Mouse (Mus musculus) small intestine, adult 2 months (tissue): Measurements from ENCODE around the gene Rad21l. TPM values are rescaled to one million over a fixed set of nuclear protein-coding genes. Genes with fewer than 3 reads are reported as not detected.

Source experiments
- H3K27ac ChIP-seq: fragments of 200-500 bp; 2 replicates; pipeline ENCODE4 v1.5.1; 2012; ENCODE audit warnings: low read depth, low read length, control low read depth, inconsistent platforms; ENCODE audit not compliant: insufficient read depth
- H3K27me3 ChIP-seq: fragments of 200-500 bp; 2 replicates; pipeline ENCODE4 v1.6.1; 2012; ENCODE audit warnings: mild to moderate bottlenecking, moderate library complexity, low read length, inconsistent platforms; ENCODE audit not compliant: control insufficient read depth, insufficient read depth
- H3K36me3 ChIP-seq: fragments of 200-500 bp; 2 replicates; pipeline ENCODE4 v1.6.1; 2012; ENCODE audit warnings: mild to moderate bottlenecking, low read length, control low read depth, inconsistent platforms; ENCODE audit not compliant: control insufficient read depth, insufficient read depth
- H3K4me1 ChIP-seq: fragments of 200-500 bp; 2 replicates; pipeline ENCODE4 v1.6.1; 2012; ENCODE audit warnings: low read length, inconsistent platforms, mixed read lengths; ENCODE audit not compliant: control insufficient read depth, insufficient read depth, insufficient read length
- H3K4me3 ChIP-seq: fragments of 200-500 bp; 2 replicates; pipeline ENCODE4 v1.5.1; 2012; ENCODE audit warnings: low read depth, mild to moderate bottlenecking, control low read depth, inconsistent platforms, low read length, moderate library complexity
- CTCF ChIP-seq: fragments of 200-500 bp; IDR thresholded peaks from 2 replicates; pipeline ENCODE4 v1.5.1; 2012; ENCODE audit warnings: low read depth, mild to moderate bottlenecking, control low read depth, inconsistent platforms, low read length, moderate library complexity, mixed read lengths; ENCODE audit not compliant: insufficient replicate concordance, insufficient read length; ENCODE audit errors: extremely low read depth
- POLR2A ChIP-seq: fragments of 200-500 bp; IDR thresholded peaks from 2 replicates; pipeline ENCODE4 v1.6.1; 2012; ENCODE audit warnings: low read depth, mild to moderate bottlenecking, control low read depth, inconsistent platforms, low read length, moderate library complexity
- WGBS: fragments of 180-500 bp; shearing (Covaris S2); methylation state at CpG from one replicate; pipeline ENCODE4 v1.1.7; 2018; 5-methylcytosine and 5-hydroxymethylcytosine counted together
- polyA plus RNA-seq: library from polyadenylated mRNA; depleted of rRNA; stranded (reverse); fragments of >200 nt; gene quantifications from 2 replicates; pipeline ENCODE4 v1.2.3, GENCODE M21; 2012; rRNA removed

Rad21l gene
- polyA plus RNA-seq, result not detected in 2 replicates

GRCm38 (mm10) chr2:151668433-151668832 is at the start of gene Rad21l:
Rad21l (minus strand) TSS chr2:151668533.
- Histone ChIP-seq H3K27ac (no peak within 1 kb of the TSS), H3K4me1 (peaks cover 5% of the 10 kb centered on the region), H3K4me3 (no peak within 1 kb of the TSS), H3K27me3 (no peaks in the 10 kb centered on the region), H3K36me3 (no peaks in the 10 kb centered on the region)
- TF ChIP-seq CTCF, result no peak
- TF ChIP-seq POLR2A, result no peak
- 68% methylated on average over 3 of the region's 3 CpGs for WGBS

GRCm38 (mm10) chr2:151716318-151717055 is 48.2 kb upstream of the Rad21l start:
- Histone ChIP-seq H3K4me3 (no peak overlapping the region), H3K4me1 (no peaks in the 10 kb centered on the region), H3K36me3 (peaks cover 51% of the 10 kb centered on the region), H3K27me3 (no peaks in the 10 kb centered on the region), H3K27ac (no peak overlapping the region)
- 82% methylated on average over 2 of the region's 2 CpGs for WGBS
- TF ChIP-seq POLR2A, result no peak
- TF ChIP-seq CTCF, result no peak

- Histone ChIP-seq H3K27ac (no peak overlapping the region), H3K4me1 (no peaks in the 10 kb centered on the region), H3K36me3 (peaks cover 44% of the 10 kb centered on the region), H3K27me3 (no peaks in the 10 kb centered on the region), H3K4me3 (no peak overlapping the region)
- WGBS, result 92% methylated on average over 4 of the region's 4 CpGs
- TF ChIP-seq CTCF (no peak), POLR2A (no peak)
These were observed 47.2 kb upstream of the Rad21l start for GRCm38 (mm10) chr2:151715526-151715925.

GRCm38 (mm10) chr2:151712647-151713046 is 44.3 kb upstream of the Rad21l start:
- TF ChIP-seq POLR2A, result no peak
- TF ChIP-seq CTCF, result no peak
- Histone ChIP-seq H3K4me1 (no peaks in the 10 kb centered on the region), H3K27ac (no peak overlapping the region), H3K36me3 (peaks cover 18% of the 10 kb centered on the region), H3K27me3 (no peaks in the 10 kb centered on the region), H3K4me3 (no peak overlapping the region)
- 34% methylated on average over 3 of the region's 3 CpGs for WGBS

- peak overlapping the region; percentile 61 for H3K4me3 ChIP-seq
- WGBS, result 2% methylated on average over 17 of the region's 17 CpGs
- no peaks in the 10 kb centered on the region for H3K36me3 ChIP-seq
- TF ChIP-seq CTCF (no peak), POLR2A (no peak)
- peaks cover 15% of the 10 kb centered on the region for H3K27me3 ChIP-seq
- H3K27ac ChIP-seq, result no peak overlapping the region
- peaks cover 4% of the 10 kb centered on the region; the same call in 1 of the 2 replicates for H3K4me1 ChIP-seq
These were observed 34.5 kb upstream of the Rad21l start for GRCm38 (mm10) chr2:151702851-151703190.

- WGBS, result 2% methylated on average over 80 of the region's 97 CpGs
- H3K36me3 ChIP-seq, result no peaks in the 10 kb centered on the region
- no peak for TF ChIP-seq CTCF
- TF ChIP-seq POLR2A, result no peak
- H3K27me3 ChIP-seq, result peaks cover 15% of the 10 kb centered on the region
- H3K4me1 ChIP-seq, result peaks cover 4% of the 10 kb centered on the region; the same call in 1 of the 2 replicates
- H3K27ac ChIP-seq, result no peak overlapping the region
- H3K4me3 ChIP-seq, result peak overlapping the region; percentile 61
These were observed 34.0 kb upstream of the Rad21l start for GRCm38 (mm10) chr2:151702146-151702850.
